Mouse (Mus musculus) heart, postnatal 14 days (tissue): Measurements from ENCODE around the gene Tctex1d4. TPM values are rescaled to one million over a fixed set of nuclear protein-coding genes. Genes with fewer than 3 reads are reported as not detected.

Experiments
- DNase-seq, 2 experiments: peaks; one replicate each; pipeline ENCODE4 v3.0.0; 2021 to 2022
- intact Hi-C: fragments of 180-260 bp; cut with DNase I; formaldehyde crosslinking; loops from one replicate; pipeline ENCODE4 v1.15.1; 2025
- total RNA-seq, 2 experiments: library from RNA; stranded (reverse); gene quantifications; 2 replicates each; pipeline ENCODE4 v1.2.3; 2021

The Tctex1d4 gene
- total RNA-seq, 2 experiments from 2014 or later = not detected

- peak; percentile 96 to 97 for DNase-seq
- intact Hi-C loops = no loop called here
Measured at GRCm38 (mm10) chr4:117133817-117134600, 7.4 kb downstream of the Tctex1d4 start, which contains the start of gene Plk3. Plk3 (minus strand) TSS chr4:117133963.

- intact Hi-C loops = no loop called here
- no peak for DNase-seq
Measured at GRCm38 (mm10) chr4:117134601-117134995, 8.0 kb downstream of the Tctex1d4 start.

- intact Hi-C loops = no loop called here
- no peak for DNase-seq
Measured at GRCm38 (mm10) chr4:117136034-117136433, 9.4 kb downstream of the Tctex1d4 start.

- intact Hi-C loops = no loop called here
- DNase-seq = no peak
Measured at GRCm38 (mm10) chr4:117138295-117139216, 12.0 kb downstream of the Tctex1d4 start.

- intact Hi-C loops = no loop called here
- DNase-seq = peak in 1 of 2 experiments; percentile 33
Measured at GRCm38 (mm10) chr4:117139217-117139612, 12.6 kb downstream of the Tctex1d4 start.

GRCm38 (mm10) chr4:117140613-117141012 is 14.0 kb downstream of the Tctex1d4 start:
- no peak for DNase-seq

GRCm38 (mm10) chr4:117143023-117143422 is 16.4 kb downstream of the Tctex1d4 start:
- DNase-seq = no peak
- intact Hi-C loops = loop anchor here (5.0 kb wide), 2 partner anchors 74 to 316 kb away; no protein-coding TSS in a partner anchor

More at GRCm38 (mm10) chr4:117140613-117141012, 14.0 kb downstream of the Tctex1d4 start:
- intact Hi-C loops = loop anchor here (1.0 to 5.0 kb wide), 4 partner anchors 20 to 313 kb away; no protein-coding TSS in a partner anchor

- intact Hi-C loops = no loop called here
- no peak for DNase-seq
Measured at GRCm38 (mm10) chr4:117145248-117145647, 18.7 kb downstream of the Tctex1d4 start.

- intact Hi-C loops = no loop called here
- peak; percentile 84 to 91 for DNase-seq
Measured at GRCm38 (mm10) chr4:117146176-117146575, 19.6 kb downstream of the Tctex1d4 start.

GRCm38 (mm10) chr4:117148047-117148713 is 21.6 kb downstream of the Tctex1d4 start:
- DNase-seq = no peak
- intact Hi-C loops = no loop called here

GRCm38 (mm10) chr4:117148815-117149214 is 22.2 kb downstream of the Tctex1d4 start:
- intact Hi-C loops = no loop called here

GRCm38 (mm10) chr4:117149291-117150211 is 23.0 kb downstream of the Tctex1d4 start:
- intact Hi-C loops = no loop called here
- DNase-seq = no peak

More at GRCm38 (mm10) chr4:117148815-117149214, 22.2 kb downstream of the Tctex1d4 start:
- no peak for DNase-seq

GRCm38 (mm10) chr4:117150212-117150733 is 23.7 kb downstream of the Tctex1d4 start:
- DNase-seq = no peak
- intact Hi-C loops = no loop called here

GRCm38 (mm10) chr4:117151416-117151815 is 24.8 kb downstream of the Tctex1d4 start:
- intact Hi-C loops = no loop called here
- no peak for DNase-seq

- intact Hi-C loops = no loop called here
- no peak for DNase-seq
Measured at GRCm38 (mm10) chr4:117152714-117153113, 26.1 kb downstream of the Tctex1d4 start.

- intact Hi-C loops = no loop called here
- no peak for DNase-seq
Measured at GRCm38 (mm10) chr4:117155020-117155791, 28.6 kb downstream of the Tctex1d4 start.

- intact Hi-C loops = no loop called here
- DNase-seq = peak; percentile 87 to 90
Measured at GRCm38 (mm10) chr4:117155792-117156355, 29.3 kb downstream of the Tctex1d4 start, which contains the start of gene Rps8. Rps8 (minus strand) TSS chr4:117156243.

GRCm38 (mm10) chr4:117156372-117156771 is 29.8 kb downstream of the Tctex1d4 start:
- intact Hi-C loops = no loop called here

More at GRCm38 (mm10) chr4:117156372-117156771, 29.8 kb downstream of the Tctex1d4 start:
- no peak for DNase-seq
